Mouse (Mus musculus): ENCODE results near the gene Fitm1.

Gene Fitm1

GRCm38 (mm10) chr14:55567496-55567895 lies 7.9 kb upstream of the Fitm1 start:
- DNase-seq (ENCODE audit: low spot score in 2 of 2) = no peak

GRCm38 (mm10) chr14:55570588-55570987 lies 4.8 kb upstream of the Fitm1 start:
- no peak for DNase-seq (ENCODE audit: low spot score in 2 of 2)

- DNase-seq (ENCODE audit: low spot score in 2 of 2) = no peak
Measured at GRCm38 (mm10) chr14:55571760-55572159, 3.7 kb upstream of the Fitm1 start.

GRCm38 (mm10) chr14:55575711-55576110 lies 294 bp downstream of the Fitm1 start:
- DNase-seq (ENCODE audit: low spot score in 2 of 2) = no peak

GRCm38 (mm10) chr14:55576376-55576775 lies 959 bp downstream of the Fitm1 start:
- DNase-seq (ENCODE audit: low spot score in 2 of 2) = no peak

GRCm38 (mm10) chr14:55577871-55578667 lies 2.7 kb downstream of the Fitm1 start, which contains the start of gene Psme1:
Gene Psme1 (plus strand): TSS chr14:55578123.
- peak; percentile 71 to 82 for DNase-seq (ENCODE audit: low spot score in 2 of 2)

- peak in 1 of 2 experiments; percentile 51 for DNase-seq (ENCODE audit: low spot score in 2 of 2)
Measured at GRCm38 (mm10) chr14:55578668-55579269, 3.4 kb downstream of the Fitm1 start.

- DNase-seq (ENCODE audit: low spot score in 2 of 2) = no peak
Measured at GRCm38 (mm10) chr14:55579511-55580496, 4.4 kb downstream of the Fitm1 start.

GRCm38 (mm10) chr14:55580731-55581130 lies 5.3 kb downstream of the Fitm1 start:
- no peak for DNase-seq (ENCODE audit: low spot score in 2 of 2)

- no peak for DNase-seq (ENCODE audit: low spot score in 2 of 2)
Measured at GRCm38 (mm10) chr14:55581981-55582681, 6.7 kb downstream of the Fitm1 start.

GRCm38 (mm10) chr14:55584303-55584701 lies 8.9 kb downstream of the Fitm1 start:
- DNase-seq (ENCODE audit: low spot score in 2 of 2) = no peak

GRCm38 (mm10) chr14:55584702-55585565 lies 9.5 kb downstream of the Fitm1 start, which contains the start of gene Emc9:
Gene Emc9 (minus strand): TSS chr14:55585302.
- peak in 1 of 2 experiments; percentile 47 for DNase-seq (ENCODE audit: low spot score in 2 of 2)

GRCm38 (mm10) chr14:55585566-55585960 lies 10.1 kb downstream of the Fitm1 start:
- DNase-seq (ENCODE audit: low spot score in 2 of 2) = no peak

GRCm38 (mm10) chr14:55586149-55586548 lies 10.7 kb downstream of the Fitm1 start:
- DNase-seq (ENCODE audit: low spot score in 2 of 2) = no peak

GRCm38 (mm10) chr14:55589271-55589670 lies 13.9 kb downstream of the Fitm1 start:
- no peak for DNase-seq (ENCODE audit: low spot score in 2 of 2)

- DNase-seq (ENCODE audit: low spot score in 2 of 2) = no peak
Measured at GRCm38 (mm10) chr14:55589771-55590448, 14.5 kb downstream of the Fitm1 start.

GRCm38 (mm10) chr14:55590748-55591330 lies 15.4 kb downstream of the Fitm1 start, which contains the start of gene Psme2:
Gene Psme2 (minus strand): TSS chr14:55591113.
- peak; percentile 60 to 81 for DNase-seq (ENCODE audit: low spot score in 2 of 2)

GRCm38 (mm10) chr14:55591331-55591891 lies 16.0 kb downstream of the Fitm1 start, which contains the start of gene Rnf31:
Gene Rnf31 (plus strand): TSS chr14:55591708.
- peak; percentile 73 to 85 for DNase-seq (ENCODE audit: low spot score in 2 of 2)

- DNase-seq (ENCODE audit: low spot score in 2 of 2) = no peak
Measured at GRCm38 (mm10) chr14:55592226-55592625, 16.8 kb downstream of the Fitm1 start.

All from cerebellum, postnatal 4 days (tissue).